Mouse (Mus musculus): Measurements from ENCODE around the gene Gtf2f2. TPM values are rescaled to one million over a fixed set of nuclear protein-coding genes. Genes with fewer than 3 reads are reported as not detected.

The Gtf2f2 gene
- polyA plus RNA-seq (2015; fragmentation: Nextera tagmentation; extraction: Ambion mirVana): 32.8 and 34.5 TPM in 2 replicates

DNA sequence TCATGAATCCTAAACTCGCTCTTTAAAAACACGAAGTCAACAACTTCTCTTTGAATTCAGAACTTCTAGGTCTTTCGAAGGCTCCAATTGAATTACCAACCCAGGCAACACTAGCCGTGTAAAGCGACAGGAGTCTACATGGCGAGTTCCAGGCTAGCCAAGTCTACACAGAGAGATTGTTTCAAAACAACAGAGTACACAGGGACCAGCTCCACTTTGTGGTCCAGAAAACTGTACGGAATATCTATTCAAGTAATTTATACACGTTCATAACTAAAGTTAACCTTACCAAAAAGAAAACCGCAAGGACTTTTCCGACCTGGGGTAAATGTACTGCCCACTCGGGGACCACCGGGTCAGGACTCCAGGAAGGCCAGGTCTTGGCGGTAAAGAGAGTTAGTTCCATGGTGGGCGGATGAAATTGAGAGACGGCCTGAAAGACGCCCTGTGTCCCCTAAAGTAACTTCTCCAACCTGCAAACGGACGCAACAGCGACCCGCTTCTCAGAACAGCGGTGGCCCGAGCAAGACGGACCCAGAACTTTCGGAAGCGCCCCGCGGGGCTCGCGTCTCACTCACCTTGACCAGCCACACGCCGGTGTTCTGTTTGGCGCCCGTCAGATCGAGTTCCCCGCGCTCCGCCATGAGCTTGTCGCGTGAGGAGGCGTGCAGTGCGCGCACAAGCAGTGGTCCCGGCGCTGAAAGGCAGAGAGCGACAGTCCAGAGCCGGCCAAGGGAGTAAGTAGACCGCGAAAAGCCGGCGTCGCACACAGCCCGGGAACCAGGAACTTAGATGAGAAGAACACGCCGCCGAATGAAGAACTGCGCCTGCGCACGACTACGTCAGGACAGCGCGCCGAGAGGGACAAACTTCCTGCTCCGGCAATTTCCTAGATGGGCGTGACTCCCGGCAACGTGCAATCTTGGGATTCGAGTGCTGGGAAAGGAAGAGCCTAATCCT, at the start of gene Gtf2f2:
Gtf2f2 (minus strand) TSS at position 764 of the 960 bp plus-strand sequence.
- Histone ChIP-seq H3K4me1 (peaks cover 16% of the 10 kb centered on the region), H3K9ac (peak within 1 kb of the TSS; percentile 79), H3K27ac (replicated peaks) (peak within 1 kb of the TSS; percentile 80), H3K27me3 (no peaks in the 10 kb centered on the region), H3K36me3 (peaks cover 4% of the 10 kb centered on the region; the same call in 1 of the 2 replicates), H3K9me3 (replicated peaks) (no peaks in the 10 kb centered on the region), H3K4me3 (replicated peaks) (peak within 1 kb of the TSS; percentile 99), H3K4me2 (replicated peaks) (peak within 1 kb of the TSS; percentile 68)
- under 1% methylated on average over 67 of the region's 67 CpGs for WGBS
- ATAC-seq (ENCODE audit: insufficient number of reproducible peaks, low FRiP score, low TSS enrichment, low read depth): peak; percentile 91

GRCm38 (mm10) chr14:76059441-76059840, 48.8 kb upstream of the Gtf2f2 start:
- ATAC-seq (ENCODE audit: insufficient number of reproducible peaks, low FRiP score, low TSS enrichment, low read depth): no peak
- Histone ChIP-seq H3K4me1 (0 out of 2 replicates have a peak, but pooled peaks cover under 1% of the 10 kb centered on the region), H3K9me3 (replicated peaks) (no peaks in the 10 kb centered on the region), H3K4me2 (replicated peaks) (no peak overlapping the region), H3K36me3 (no peaks in the 10 kb centered on the region), H3K27me3 (no peaks in the 10 kb centered on the region), H3K9ac (no peak overlapping the region), H3K27ac (replicated peaks) (no peak overlapping the region), H3K4me3 (replicated peaks) (no peak overlapping the region)
- WGBS: 66% methylated on average over 5 of the region's 5 CpGs

DNA sequence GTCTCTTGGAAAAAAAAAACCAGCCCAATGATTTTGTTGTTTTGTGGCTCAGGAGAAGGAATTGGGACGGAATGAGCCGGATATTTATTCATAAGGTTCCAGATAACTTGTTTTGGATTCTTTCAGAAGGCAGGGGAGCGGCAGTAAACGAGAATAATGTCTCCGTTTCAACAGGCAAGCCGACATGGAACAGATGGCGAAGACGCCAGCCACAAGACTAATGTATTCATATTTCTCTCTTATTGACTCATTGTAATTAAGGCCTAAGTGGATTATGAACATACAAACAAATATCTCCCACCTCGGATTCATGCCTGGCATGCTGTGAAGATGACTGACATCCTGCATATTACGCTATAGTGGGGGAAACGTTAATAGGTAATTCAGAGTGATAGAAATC, 43.1 kb upstream of the Gtf2f2 start:
- Histone ChIP-seq H3K4me2 (replicated peaks) (no peak overlapping the region), H3K9ac (no peak overlapping the region), H3K9me3 (replicated peaks) (no peaks in the 10 kb centered on the region), H3K27me3 (no peaks in the 10 kb centered on the region), H3K36me3 (no peaks in the 10 kb centered on the region), H3K4me1 (0 out of 2 replicates have a peak, but pooled peaks cover 3% of the 10 kb centered on the region), H3K4me3 (replicated peaks) (no peak overlapping the region), H3K27ac (replicated peaks) (no peak overlapping the region)
- ATAC-seq (ENCODE audit: insufficient number of reproducible peaks, low FRiP score, low TSS enrichment, low read depth): no peak
- 75% methylated on average over 11 of the region's 11 CpGs for WGBS

DNA sequence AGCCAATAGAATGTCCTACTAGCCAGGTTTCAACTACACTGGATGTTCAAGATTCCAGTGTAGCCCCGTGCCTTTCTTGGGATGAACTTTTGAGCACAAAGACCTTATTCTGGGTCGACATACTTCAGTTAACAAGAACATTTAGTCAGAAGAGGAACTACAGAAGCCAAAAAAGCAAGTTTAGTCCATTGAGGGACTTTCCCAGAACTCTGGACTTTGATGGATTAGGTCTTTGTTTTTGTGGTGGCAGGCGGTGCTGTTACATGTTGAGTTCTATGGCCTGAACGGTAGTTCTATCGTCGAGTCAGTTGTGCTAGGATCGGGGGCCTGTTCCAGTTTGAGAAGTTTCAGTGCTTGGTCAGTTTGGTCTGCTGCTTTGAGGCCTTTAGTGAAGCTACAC, 41.3 kb upstream of the Gtf2f2 start:
- H3K9me3 ChIP-seq (replicated peaks): no peaks in the 10 kb centered on the region
- H3K4me3 ChIP-seq (replicated peaks): no peak overlapping the region
- no peaks in the 10 kb centered on the region for H3K36me3 ChIP-seq
- no peaks in the 10 kb centered on the region for H3K27me3 ChIP-seq
- no peak for ATAC-seq (ENCODE audit: insufficient number of reproducible peaks, low FRiP score, low TSS enrichment, low read depth)
- no peak overlapping the region for H3K27ac ChIP-seq (replicated peaks)
- 0 out of 2 replicates have a peak, but pooled peaks cover 3% of the 10 kb centered on the region for H3K4me1 ChIP-seq
- no peak overlapping the region for H3K4me2 ChIP-seq (replicated peaks)
- no peak overlapping the region for H3K9ac ChIP-seq
- 85% methylated on average over 7 of the region's 7 CpGs for WGBS

DNA sequence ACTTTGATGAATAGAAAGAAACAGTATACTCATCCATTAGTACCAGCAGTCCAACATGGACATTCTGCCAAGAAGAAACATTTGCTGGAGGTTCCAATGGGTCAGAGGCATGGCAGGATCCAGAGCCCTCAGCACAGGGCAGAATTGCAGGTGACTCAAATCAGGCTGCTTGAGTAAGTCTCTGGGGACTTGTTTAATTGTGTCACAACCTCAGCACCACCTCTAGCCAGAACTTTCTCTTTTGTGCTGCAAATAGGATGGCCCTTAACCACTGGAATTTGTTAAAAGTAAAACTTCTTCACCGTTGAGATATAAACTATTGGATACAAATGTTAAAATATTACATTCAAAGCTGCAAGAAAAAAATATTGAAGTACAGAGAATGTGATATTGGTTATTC, 35.1 kb upstream of the Gtf2f2 start:
- H3K4me3 ChIP-seq (replicated peaks): no peak overlapping the region
- H3K36me3 ChIP-seq: no peaks in the 10 kb centered on the region
- H3K27me3 ChIP-seq: no peaks in the 10 kb centered on the region
- H3K4me1 ChIP-seq: no peaks in the 10 kb centered on the region
- no peaks in the 10 kb centered on the region for H3K9me3 ChIP-seq (replicated peaks)
- no peak for ATAC-seq (ENCODE audit: insufficient number of reproducible peaks, low FRiP score, low TSS enrichment, low read depth)
- no peak overlapping the region for H3K4me2 ChIP-seq (replicated peaks)
- H3K9ac ChIP-seq: no peak overlapping the region
- 62% methylated on average over 1 of the region's 1 CpGs for WGBS
- no peak overlapping the region for H3K27ac ChIP-seq (replicated peaks)

- H3K9me3 ChIP-seq (replicated peaks): no peaks in the 10 kb centered on the region
- no peaks in the 10 kb centered on the region for H3K36me3 ChIP-seq
- H3K27me3 ChIP-seq: no peaks in the 10 kb centered on the region
- no peak overlapping the region for H3K9ac ChIP-seq
- H3K4me2 ChIP-seq (replicated peaks): no peak overlapping the region
- no peaks in the 10 kb centered on the region for H3K4me1 ChIP-seq
- H3K4me3 ChIP-seq (replicated peaks): no peak overlapping the region
- 61% methylated on average over 3 of the region's 3 CpGs for WGBS
- ATAC-seq (ENCODE audit: insufficient number of reproducible peaks, low FRiP score, low TSS enrichment, low read depth): no peak
- H3K27ac ChIP-seq (replicated peaks): no peak overlapping the region
These were observed 33.5 kb upstream of the Gtf2f2 start for GRCm38 (mm10) chr14:76044164-76044557.

DNA sequence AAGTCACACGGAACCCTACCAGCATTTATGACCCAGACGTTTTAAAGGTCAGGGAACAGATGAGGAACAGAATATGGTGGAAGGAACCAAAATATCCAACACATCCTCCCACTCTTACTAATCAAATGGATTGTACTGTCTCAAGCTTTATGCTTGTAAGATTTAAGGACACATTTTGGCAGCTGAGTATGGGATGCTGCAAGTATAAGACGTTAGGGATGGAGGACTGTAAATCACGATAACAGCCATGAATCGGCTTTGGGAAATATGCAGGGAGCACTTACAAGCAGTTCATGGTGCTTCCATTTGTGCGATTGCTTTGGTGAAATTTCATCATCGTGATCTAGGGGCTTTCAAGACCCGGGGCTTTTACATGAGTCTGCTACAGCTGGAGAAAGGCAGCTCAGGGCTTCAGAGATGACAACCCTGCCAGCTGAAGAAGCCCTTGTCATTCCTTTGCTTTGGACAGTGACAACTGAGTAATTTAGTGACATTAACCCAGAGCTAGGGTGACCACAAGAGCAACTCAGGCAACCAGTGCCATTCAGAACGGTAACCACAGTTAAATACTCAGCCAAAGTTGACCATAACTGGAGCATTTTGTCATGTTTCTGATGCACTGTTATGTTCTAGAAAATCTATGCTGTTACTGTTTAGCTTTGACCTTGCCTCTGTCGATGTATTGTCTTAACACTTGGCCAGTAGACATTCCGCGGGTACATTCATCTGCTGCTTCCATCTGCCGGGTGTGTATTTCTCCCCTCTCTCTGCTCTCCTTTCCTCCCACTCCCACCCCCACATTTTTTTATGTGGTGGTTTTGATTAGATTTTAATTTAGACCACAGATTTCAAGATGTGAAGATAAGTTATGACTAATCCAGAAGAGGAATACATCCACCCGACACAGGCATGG, 32.8 kb upstream of the Gtf2f2 start:
- 75% methylated on average over 14 of the region's 14 CpGs for WGBS
- no peak for ATAC-seq (ENCODE audit: insufficient number of reproducible peaks, low FRiP score, low TSS enrichment, low read depth)
- no peak overlapping the region for H3K4me2 ChIP-seq (replicated peaks)

GRCm38 (mm10) chr14:76033221-76033637, 22.6 kb upstream of the Gtf2f2 start:
- H3K4me2 ChIP-seq (replicated peaks): no peak overlapping the region
- no peak overlapping the region for H3K4me3 ChIP-seq (replicated peaks)
- peaks cover 8% of the 10 kb centered on the region for H3K4me1 ChIP-seq
- no peak overlapping the region for H3K27ac ChIP-seq (replicated peaks)
- no peaks in the 10 kb centered on the region for H3K36me3 ChIP-seq
- WGBS: 17% methylated on average over 7 of the region's 7 CpGs
- H3K9ac ChIP-seq: no peak overlapping the region
- H3K27me3 ChIP-seq: no peaks in the 10 kb centered on the region
- ATAC-seq (ENCODE audit: insufficient number of reproducible peaks, low FRiP score, low TSS enrichment, low read depth): no peak
- no peaks in the 10 kb centered on the region for H3K9me3 ChIP-seq (replicated peaks)

More for the DNA sequence above, 32.8 kb upstream of the Gtf2f2 start:
- no peak overlapping the region for H3K9ac ChIP-seq
- H3K4me3 ChIP-seq (replicated peaks): no peak overlapping the region
- H3K4me1 ChIP-seq: no peaks in the 10 kb centered on the region
- H3K27ac ChIP-seq (replicated peaks): no peak overlapping the region
- no peaks in the 10 kb centered on the region for H3K27me3 ChIP-seq
- no peaks in the 10 kb centered on the region for H3K9me3 ChIP-seq (replicated peaks)
- no peaks in the 10 kb centered on the region for H3K36me3 ChIP-seq

GRCm38 (mm10) chr14:76032671-76033136, 22.0 kb upstream of the Gtf2f2 start:
- H3K27ac ChIP-seq (replicated peaks): no peak overlapping the region

DNA sequence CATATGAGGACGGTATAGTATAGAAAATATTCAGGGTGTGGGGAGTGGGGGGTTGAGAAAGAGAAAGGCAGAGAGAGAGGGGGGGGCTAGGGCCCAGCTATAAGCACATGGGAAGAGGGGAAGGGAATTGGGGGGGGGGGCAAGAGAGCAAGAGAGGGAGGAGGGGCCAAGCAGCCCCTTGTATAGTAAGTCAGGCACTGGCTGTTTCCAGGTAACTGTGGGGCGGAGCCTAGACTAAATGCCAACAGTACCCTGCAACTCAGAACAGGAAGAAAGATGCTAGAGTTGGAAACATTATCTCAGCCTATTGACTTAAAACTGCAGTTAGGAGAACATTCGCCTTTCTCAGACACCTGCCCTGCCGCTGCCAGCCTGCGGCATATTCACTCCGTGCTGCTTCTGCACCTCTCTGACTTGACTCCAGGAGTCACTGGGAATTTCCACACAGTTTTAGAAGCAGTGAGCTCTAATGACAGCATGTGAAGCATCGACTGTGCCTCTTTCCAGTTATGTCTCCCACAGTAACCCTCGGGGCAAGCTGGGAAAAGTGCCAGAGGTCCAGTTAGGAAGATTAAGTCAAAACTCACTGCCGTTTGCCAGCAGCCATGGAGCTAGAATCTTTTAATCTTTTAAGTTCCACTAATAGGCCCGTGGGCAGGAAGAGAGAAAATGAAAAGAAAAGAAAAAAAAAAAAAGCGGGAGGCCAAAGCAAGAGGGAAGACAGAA, 20.6 kb upstream of the Gtf2f2 start:
- H3K36me3 ChIP-seq: no peaks in the 10 kb centered on the region
- H3K27me3 ChIP-seq: no peaks in the 10 kb centered on the region
- WGBS: 34% methylated on average over 11 of the region's 11 CpGs
- no peak for ATAC-seq (ENCODE audit: insufficient number of reproducible peaks, low FRiP score, low TSS enrichment, low read depth)
- H3K4me1 ChIP-seq: peaks cover 8% of the 10 kb centered on the region
- no peaks in the 10 kb centered on the region for H3K9me3 ChIP-seq (replicated peaks)
- H3K9ac ChIP-seq: no peak overlapping the region
- no peak overlapping the region for H3K27ac ChIP-seq (replicated peaks)
- peak overlapping the region; percentile 10; the same call in 1 of the 2 replicates for H3K4me2 ChIP-seq (replicated peaks)
- no peak overlapping the region for H3K4me3 ChIP-seq (replicated peaks)

More at GRCm38 (mm10) chr14:76032671-76033136, 22.0 kb upstream of the Gtf2f2 start:
- WGBS: 37% methylated on average over 7 of the region's 7 CpGs
- no peak for ATAC-seq (ENCODE audit: insufficient number of reproducible peaks, low FRiP score, low TSS enrichment, low read depth)
- Histone ChIP-seq H3K36me3 (no peaks in the 10 kb centered on the region), H3K4me3 (replicated peaks) (no peak overlapping the region), H3K9me3 (replicated peaks) (no peaks in the 10 kb centered on the region), H3K4me1 (peaks cover 8% of the 10 kb centered on the region), H3K9ac (no peak overlapping the region), H3K4me2 (replicated peaks) (no peak overlapping the region), H3K27me3 (no peaks in the 10 kb centered on the region)
